Mouse (Mus musculus) Patski (cell line): ENCODE data around the gene Hunk. TPM values are rescaled to one million over a fixed set of nuclear protein-coding genes. Genes with fewer than 3 reads are reported as not detected.

Source experiments
- ATAC-seq: fragments of 100-300 bp; one replicate; pipeline ENCODE4 v1.8.0; 2021
- CTCF ChIA-PET: fragments of 350-600 bp; sonication (Branson Sonifier 250); formaldehyde crosslinking; loops from one replicate; lab custom pipeline; 2022; ENCODE audit warnings: inconsistent platforms; lab: Charles Lee
- POLR2A ChIA-PET: fragments of 350-600 bp; sonication (Branson Sonifier 250); formaldehyde crosslinking; loops from one replicate; lab custom pipeline; 2022; ENCODE audit warnings: antibody characterized with exemption, inconsistent platforms; lab: Charles Lee
- DNase-seq: peaks from one replicate; pipeline ENCODE4 v3.0.0-alpha.2; 2011; ENCODE audit warnings: low read depth, low spot score
- H3K27me3 ChIP-seq: fragments of 371-371 bp; one replicate; pipeline ENCODE4 v1.5.1; 2021
- CTCF ChIP-seq: fragments of 100-300 bp; IDR thresholded peaks from one replicate; pipeline ENCODE4 v1.5.1; 2021
- in situ Hi-C: fragments of 300-500 bp; cut with MboI; formaldehyde crosslinking; loops from 3 replicates; pipeline ENCODE4 v1.11.1; 2018; ENCODE audit warnings: low pct_unique_long_range_greater_than_20kb, mixed read lengths
- polyA plus RNA-seq: library from polyadenylated mRNA; unstranded; gene quantifications from one replicate; pipeline ENCODE4 v1.2.3, GENCODE M21; 2021

The Hunk gene
- polyA plus RNA-seq, 1 experiment from 2014 or later = 11.2 TPM

- POLR2A ChIA-PET = interaction anchor here (1.0 kb wide), 1 partner anchor 13 kb away, joined by 3 read pairs; no protein-coding TSS in a partner anchor
- TF ChIP-seq CTCF = no peak
- ATAC-seq (no peak), DNase-seq (no peak)
- in situ Hi-C loops = loop anchor here (5.0 kb wide), 1 partner anchor 33 kb away; no protein-coding TSS in a partner anchor
- H3K27me3 ChIP-seq = no peaks in the 10 kb centered on the region
- CTCF ChIA-PET = interaction anchor here (1.1 kb wide), 1 partner anchor 21 kb away, joined by 3 read pairs; no protein-coding TSS in a partner anchor
Measured at GRCm38 (mm10) chr16:90389103-90389750, 3.4 kb downstream of the Hunk start.

DNA sequence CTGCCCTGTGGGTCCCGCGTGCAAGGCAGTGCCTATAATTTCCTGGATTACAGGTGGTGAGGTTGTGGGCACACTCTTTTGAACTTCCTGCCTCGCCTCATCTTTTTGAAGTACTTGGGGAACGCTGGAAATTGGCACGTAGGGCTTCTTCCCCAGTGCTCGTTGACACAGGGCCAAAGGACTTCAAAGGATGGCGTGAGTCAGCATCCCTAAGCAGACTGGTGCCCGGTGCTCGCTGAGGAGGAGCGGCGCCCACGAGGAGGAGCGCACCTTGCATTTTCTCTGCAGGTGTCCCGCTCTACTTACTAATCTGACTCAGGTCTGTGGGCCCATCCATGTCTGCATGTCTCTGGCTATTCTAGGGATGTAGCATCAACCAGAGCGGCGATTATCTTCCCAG, 4.9 kb downstream of the Hunk start:
- CTCF ChIA-PET = no interaction called here

GRCm38 (mm10) chr16:90394761-90395160, 8.9 kb downstream of the Hunk start:
- ATAC-seq = no peak
- no peaks in the 10 kb centered on the region for H3K27me3 ChIP-seq
- ChIA-PET CTCF (no interaction called here), POLR2A (no interaction called here)
- DNase-seq = no peak
- in situ Hi-C loops = no loop called here
- TF ChIP-seq CTCF = no peak

More for the DNA sequence above, 4.9 kb downstream of the Hunk start:
- ATAC-seq (no peak), DNase-seq (no peak)
- H3K27me3 ChIP-seq = no peaks in the 10 kb centered on the region
- in situ Hi-C loops = no loop called here
- POLR2A ChIA-PET = no interaction called here
- no peak for TF ChIP-seq CTCF

GRCm38 (mm10) chr16:90395996-90396556, 10.3 kb downstream of the Hunk start:
- TF ChIP-seq CTCF = no peak
- CTCF ChIA-PET = no interaction called here
- DNase-seq (no peak), ATAC-seq (no peak)
- no peaks in the 10 kb centered on the region for H3K27me3 ChIP-seq
- POLR2A ChIA-PET = no interaction called here
- in situ Hi-C loops = no loop called here

GRCm38 (mm10) chr16:90396882-90397281, 11.1 kb downstream of the Hunk start:
- DNase-seq (no peak), ATAC-seq (no peak)
- H3K27me3 ChIP-seq = no peaks in the 10 kb centered on the region
- in situ Hi-C loops = no loop called here
- ChIA-PET POLR2A (no interaction called here), CTCF (no interaction called here)
- TF ChIP-seq CTCF = no peak

DNA sequence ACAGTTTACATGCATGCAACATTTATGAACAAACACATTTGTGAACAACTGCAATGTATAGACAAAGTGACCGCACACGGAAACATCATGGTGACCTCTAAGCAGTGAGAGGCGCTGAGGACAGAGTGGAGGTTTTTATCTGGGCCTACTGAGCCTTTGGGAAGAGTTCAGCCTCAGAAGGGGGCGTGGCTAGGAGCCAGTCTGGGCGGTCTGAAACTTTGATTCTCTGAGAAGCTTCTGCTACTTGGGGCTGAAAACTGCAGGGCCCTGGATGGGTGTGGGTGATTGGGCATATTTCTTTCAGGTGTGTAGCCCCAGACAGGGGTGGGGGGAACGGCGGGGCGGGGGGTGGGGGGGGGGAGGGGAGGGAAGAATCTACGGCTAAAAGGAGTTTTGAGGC, 14.5 kb downstream of the Hunk start:
- TF ChIP-seq CTCF = no peak
- DNase-seq = no peak
- POLR2A ChIA-PET = no interaction called here

DNA sequence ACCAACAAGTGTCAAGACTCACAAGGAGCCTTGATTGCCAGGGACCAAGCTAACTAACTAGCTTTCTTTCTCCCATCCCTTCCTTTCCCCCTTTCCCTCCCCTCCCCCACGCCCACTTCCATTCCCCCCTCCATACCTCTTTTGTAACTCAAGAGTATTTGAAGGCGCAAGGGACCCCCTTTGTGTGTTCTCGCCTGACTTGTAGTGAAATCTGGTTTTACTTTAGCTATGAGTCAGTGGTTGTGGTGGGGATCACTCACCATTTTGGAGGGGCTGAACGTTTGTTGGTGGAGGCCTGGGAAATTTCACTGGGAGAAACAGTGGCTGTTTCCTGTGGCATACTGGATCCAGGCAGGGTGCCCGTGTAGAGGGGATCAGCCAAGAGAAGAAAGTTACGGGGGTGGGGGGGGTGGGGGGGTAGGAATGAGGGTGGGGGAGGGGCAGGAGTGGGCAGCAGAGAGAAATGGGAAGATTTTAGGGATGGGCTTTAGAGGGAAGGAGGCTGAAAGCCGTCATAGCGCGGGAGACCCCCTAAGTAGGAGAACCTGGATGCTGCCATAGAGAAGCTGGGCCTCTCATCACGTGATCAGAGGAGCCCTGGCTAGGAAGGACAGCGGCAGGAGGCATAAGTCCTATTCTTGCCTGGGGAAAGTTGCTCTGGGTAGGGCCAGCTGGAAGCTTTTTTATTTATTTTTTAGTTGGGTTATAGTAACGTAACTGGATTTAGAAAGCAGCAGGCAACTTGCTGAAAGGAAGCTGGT, 15.3 kb downstream of the Hunk start:
- in situ Hi-C loops = no loop called here
- no peak for TF ChIP-seq CTCF
- DNase-seq (no peak), ATAC-seq (no peak)
- ChIA-PET POLR2A (interaction anchor here (1.1 kb wide), 1 partner anchor 13 kb away, joined by 3 read pairs; no protein-coding TSS in a partner anchor), CTCF (no interaction called here)
- H3K27me3 ChIP-seq = no peaks in the 10 kb centered on the region

More for the DNA sequence above, 14.5 kb downstream of the Hunk start:
- H3K27me3 ChIP-seq = no peaks in the 10 kb centered on the region
- ATAC-seq = no peak
- CTCF ChIA-PET = no interaction called here
- in situ Hi-C loops = no loop called here

DNA sequence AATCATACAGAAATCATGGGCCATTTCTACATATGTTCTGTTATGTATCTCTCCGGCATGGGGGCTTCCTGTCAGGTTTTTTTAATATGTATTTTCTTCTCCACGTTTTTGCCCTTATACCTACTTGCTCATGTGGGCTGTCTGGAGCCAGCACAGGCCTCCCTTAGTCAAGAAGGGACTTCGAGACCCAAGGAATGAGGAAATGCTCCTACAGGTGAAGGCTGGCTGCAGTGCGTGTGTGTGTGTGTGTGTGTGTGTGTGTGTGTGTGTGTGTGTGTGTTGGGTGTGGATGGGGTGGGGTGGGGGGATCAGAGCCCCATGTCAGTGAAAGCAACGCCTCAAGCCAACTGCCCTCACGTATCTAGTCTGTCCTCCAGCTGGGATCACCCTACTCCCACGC, 16.5 kb downstream of the Hunk start:
- no peaks in the 10 kb centered on the region for H3K27me3 ChIP-seq
- CTCF ChIA-PET = no interaction called here
- DNase-seq (no peak), ATAC-seq (no peak)
- in situ Hi-C loops = no loop called here
- no peak for TF ChIP-seq CTCF
- POLR2A ChIA-PET = interaction anchor here (1.1 kb wide), 1 partner anchor 14 kb away, joined by 3 read pairs; no protein-coding TSS in a partner anchor

DNA sequence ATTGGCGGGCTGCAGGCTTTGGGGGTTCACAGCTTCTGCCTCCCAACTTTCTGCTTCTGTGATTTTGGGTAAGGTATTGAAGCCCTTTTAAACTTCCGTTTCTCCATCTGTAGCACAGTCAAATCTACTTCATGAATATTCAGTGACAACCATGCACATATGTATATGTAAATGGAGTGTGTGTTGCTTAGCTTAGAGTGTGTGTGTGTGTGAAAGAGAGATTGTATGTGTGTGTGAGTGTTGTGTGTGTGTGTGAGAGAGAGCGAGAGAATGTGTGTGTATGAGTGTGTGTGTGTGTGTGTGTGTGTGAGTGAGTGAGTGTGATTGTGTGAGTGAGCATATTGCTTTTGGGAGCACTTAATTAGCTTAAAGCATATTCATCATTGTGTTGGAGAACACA, 19.4 kb downstream of the Hunk start:
- no peak for DNase-seq
- CTCF ChIA-PET = no interaction called here
- no peak for ATAC-seq
- TF ChIP-seq CTCF = no peak
- POLR2A ChIA-PET = no interaction called here
- in situ Hi-C loops = no loop called here
- no peaks in the 10 kb centered on the region for H3K27me3 ChIP-seq

GRCm38 (mm10) chr16:90405599-90405998, 19.8 kb downstream of the Hunk start:
- ATAC-seq (no peak), DNase-seq (no peak)
- in situ Hi-C loops = no loop called here
- ChIA-PET POLR2A (no interaction called here), CTCF (no interaction called here)
- no peaks in the 10 kb centered on the region for H3K27me3 ChIP-seq
- TF ChIP-seq CTCF = no peak
